Mouse (Mus musculus) T-helper 17 cell (primary cell): ENCODE measurements around the gene Col4a4.

Source experiments
- in situ Hi-C, 2 experiments: fragments of 300-600 bp; cut with MboI, MseI; formaldehyde crosslinking; loops; 1 replicate in 1 of 2; 2 replicates in 1 of 2; pipeline ENCODE4 v1.15.1; 2025; ENCODE audit warnings: high pct_unique_total_duplicates in 2 of 2

The Col4a4 gene

DNA sequence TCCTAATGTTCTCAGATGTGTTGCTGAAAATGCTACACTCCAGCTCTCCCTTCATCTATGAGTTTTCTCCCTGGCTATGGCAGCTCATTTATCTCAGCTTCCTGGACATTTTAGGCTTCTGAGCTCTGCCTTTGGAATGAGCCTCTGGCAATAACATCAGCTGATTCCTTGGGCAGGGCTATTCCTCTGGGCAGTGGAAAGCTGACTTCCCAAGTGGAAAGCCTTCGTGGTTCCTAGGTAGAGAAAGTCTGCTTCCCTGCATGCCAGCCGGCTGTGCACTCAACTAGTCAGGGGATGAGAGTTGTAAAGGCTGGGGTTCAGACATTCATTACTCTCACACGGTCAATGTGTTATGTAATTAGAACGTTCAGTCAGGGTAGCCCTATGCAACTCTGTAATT, 8.3 kb downstream of the Col4a4 start:
- in situ Hi-C loops = no loop called here

DNA sequence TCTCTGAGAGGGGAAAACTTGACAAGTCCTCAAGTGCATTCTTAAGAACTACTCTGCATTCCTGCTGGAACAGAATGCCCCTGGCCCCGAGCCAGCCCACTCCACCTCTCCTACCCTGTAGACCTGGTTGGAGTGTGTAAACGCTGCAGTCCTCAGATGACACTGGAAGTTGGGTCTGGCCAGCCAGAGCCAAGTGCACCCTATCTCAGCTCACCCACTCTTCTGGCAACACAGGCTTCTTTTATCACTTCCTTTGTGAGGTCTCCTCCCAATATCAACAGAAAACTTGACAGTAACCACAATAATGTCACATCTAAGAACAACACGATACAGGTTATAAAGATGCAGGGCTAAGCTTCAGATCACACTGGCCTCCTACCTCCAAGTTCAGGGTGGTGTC, 8.7 kb downstream of the Col4a4 start:
- in situ Hi-C loops = no loop called here

DNA sequence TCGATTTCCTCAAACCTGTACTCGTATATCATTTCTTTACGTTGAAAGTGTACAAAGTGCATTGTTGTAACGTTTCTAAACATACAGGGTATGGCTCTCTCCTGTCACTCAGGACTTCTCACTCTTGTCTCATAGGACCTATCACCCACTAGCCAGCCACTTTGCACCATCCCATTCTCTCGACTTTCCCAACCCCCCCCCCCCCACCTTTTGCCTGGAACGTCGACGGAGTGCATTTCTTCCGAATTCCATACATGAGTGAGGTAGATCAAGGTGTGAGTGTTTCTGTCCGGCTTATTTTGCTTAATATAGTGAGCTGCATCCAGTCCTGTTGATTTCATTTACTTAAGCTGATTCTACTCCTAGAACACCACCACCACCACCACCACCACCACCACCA, 9.3 kb downstream of the Col4a4 start:
- in situ Hi-C loops = no loop called here

DNA sequence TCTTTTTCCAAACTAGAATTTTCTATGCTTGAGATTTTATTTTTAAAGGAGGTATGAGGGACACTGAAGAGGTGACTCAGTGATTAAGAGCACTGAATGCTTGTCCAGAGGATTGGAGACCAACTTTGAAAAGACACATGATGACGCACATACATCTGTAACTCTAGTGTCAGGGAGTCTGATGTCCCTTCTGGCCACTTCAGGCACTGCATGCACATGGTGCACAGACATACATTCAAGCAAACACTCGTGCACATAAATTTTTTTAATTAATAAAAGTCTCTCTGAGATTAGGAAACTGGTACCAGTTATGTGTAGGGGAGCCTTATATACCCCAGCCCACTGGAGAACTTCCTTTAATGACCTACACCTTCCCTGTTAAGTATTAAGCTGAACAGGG, 10.5 kb downstream of the Col4a4 start:
- in situ Hi-C loops = no loop called here

DNA sequence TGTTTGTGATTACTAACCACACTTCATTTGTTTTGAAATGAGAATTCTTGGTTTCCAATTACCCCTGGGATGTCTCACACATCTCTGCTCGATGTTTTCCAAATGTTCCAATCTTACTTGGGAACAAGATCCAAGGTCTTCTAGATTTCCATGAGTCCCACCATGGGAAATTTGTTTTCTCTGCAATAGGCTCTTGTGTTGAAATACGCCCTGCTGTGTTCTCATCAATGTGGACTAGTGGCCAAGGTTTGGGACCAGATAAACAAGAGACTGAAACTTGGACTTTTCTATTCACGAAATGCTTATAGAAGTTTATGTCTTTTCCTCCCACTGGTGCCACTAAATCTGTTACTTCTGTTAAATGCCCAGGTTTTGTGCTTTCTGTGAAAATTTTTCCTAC, 11.0 kb downstream of the Col4a4 start:
- in situ Hi-C loops = no loop called here

DNA sequence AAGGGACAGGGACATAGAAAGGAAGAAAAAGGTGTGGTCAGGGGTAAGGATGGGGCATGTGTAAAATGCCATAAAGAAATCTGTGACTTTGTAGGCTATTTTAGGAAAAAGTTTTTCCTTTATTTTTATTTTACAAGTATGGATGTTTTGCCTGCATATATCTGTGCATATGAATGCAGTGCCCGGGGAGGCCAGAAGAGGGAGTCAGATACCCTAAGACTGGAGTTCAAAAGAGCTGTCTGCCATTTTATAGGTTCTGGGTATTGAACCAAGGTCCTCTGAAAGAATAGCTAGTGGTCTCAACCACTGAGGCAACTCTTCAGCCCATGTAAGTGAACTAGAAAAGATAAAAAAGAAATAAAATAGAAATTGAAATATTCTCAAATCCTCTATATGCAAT, 14.9 kb downstream of the Col4a4 start:
- in situ Hi-C loops = no loop called here

DNA sequence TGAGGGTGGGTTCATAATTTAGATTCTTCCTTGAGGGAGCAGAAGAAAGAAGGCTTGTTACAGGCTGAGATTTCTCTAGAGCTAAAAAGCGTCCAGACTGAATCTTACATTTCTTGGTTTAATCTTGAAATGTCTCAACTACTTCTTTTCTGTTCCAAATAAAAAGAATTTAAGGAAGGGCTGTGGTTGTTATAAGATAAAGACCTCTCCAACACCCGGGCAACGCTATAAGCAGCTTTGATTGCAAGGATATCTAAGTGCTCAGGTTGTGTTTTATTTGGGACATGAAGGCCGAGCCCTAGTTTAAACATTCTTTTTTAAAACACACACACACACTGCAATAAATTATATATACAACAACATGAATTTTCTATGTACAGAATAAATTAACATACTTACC, 17.2 kb downstream of the Col4a4 start:
- in situ Hi-C loops = no loop called here

DNA sequence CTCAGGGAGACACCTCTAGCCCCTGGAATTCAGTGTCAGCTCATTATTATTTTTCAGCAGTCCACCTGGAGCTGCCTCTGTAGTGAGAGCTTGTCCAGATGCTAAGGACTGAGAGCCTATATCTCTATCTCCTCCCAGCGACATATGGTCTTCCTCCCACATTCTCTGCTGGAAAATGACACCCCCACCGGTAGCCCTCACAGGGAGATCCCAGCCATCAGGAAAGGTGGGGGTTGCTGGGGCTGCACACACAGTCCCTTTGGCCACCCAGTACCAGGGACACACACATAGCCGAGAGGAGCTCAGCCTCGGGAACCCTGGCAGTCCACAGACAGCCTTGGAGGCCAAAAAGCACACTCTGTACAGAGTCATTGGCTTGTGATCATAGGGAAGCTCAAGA, 26.4 kb downstream of the Col4a4 start:
- in situ Hi-C loops = no loop called here

DNA sequence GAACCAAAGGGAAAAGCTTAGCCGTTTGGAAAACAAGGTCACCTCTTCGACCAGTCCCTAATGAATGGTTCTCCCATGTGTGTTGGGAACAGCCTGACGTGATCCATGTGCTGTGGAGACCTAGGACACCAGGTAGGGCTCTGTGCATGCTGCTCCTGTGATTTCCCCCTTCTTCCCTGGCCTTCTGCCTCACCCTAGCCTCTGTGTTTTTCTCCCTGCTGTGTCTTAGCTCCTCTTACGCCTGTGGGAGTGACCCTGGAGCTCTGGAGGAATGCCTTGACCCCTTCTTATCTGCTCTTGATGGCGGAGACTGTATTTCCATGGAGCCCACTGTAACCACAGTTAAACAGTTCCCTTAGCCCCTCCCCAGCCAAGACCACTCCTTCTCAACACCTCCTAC, 31.8 kb downstream of the Col4a4 start:
- in situ Hi-C loops = loop anchor here (5.0 to 10.0 kb wide), 3 partner anchors 87 to 220 kb away; partner anchors contain the start of gene Gm47791 (in 1 of the 2)

DNA sequence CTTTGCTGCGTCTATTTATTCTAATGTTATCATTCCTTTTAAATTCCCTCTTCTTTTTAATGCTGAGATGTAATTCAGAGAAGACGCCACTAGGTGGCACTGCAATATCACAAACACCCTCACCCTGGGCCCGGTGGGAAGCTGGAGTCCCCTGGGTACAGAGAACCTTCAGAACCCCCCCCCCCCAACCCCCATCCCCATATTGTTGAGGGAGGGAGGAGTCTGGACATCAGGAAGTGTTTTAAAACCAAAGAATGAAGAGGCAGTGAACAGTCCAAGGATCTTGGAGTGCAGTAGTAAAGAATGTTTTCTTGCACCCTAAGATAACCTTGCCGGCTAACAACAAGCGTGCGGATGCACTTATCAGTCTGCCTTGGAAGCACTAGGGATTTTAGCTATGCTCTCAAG, 32.2 kb downstream of the Col4a4 start:
- in situ Hi-C loops = loop anchor here in 1 of 2 experiments (10.0 kb wide), 1 partner anchor 220 kb away; the partner anchor contains the start of gene Gm47791

DNA sequence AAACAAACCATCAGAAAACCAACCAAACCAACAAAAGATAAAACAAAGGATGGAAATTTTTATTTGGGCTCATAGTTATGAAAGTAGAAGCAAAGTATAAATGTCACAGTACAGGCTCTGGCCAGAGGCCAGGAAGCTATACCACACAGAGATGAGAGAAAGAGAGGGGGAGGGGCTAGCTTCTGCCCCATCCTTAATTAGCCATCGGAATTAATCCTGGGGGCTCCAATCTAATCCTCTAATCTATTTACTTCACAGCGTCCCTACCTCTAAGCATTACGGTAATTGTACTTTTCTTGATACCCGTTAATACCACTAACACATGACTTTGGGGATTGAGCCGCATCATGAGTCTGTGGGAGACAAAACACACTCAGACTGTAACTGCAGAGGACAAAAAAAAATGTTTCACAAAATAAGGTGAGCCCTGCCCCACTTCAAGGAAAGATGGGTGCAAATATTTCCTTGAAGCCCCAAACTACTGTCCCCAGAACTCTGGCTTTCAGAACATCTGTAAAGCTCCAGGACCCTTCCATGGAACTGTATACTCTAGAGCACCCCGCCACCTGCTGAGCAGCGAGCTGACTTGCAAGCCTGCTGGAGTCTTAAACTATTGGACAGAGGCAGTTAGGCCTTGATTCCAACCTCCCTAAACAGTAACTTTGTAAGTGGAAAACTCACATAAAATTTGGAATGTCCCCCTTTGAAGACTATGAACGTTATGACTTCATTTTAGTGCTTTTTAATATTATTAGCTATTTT, 41.3 kb downstream of the Col4a4 start:
- in situ Hi-C loops = no loop called here

DNA sequence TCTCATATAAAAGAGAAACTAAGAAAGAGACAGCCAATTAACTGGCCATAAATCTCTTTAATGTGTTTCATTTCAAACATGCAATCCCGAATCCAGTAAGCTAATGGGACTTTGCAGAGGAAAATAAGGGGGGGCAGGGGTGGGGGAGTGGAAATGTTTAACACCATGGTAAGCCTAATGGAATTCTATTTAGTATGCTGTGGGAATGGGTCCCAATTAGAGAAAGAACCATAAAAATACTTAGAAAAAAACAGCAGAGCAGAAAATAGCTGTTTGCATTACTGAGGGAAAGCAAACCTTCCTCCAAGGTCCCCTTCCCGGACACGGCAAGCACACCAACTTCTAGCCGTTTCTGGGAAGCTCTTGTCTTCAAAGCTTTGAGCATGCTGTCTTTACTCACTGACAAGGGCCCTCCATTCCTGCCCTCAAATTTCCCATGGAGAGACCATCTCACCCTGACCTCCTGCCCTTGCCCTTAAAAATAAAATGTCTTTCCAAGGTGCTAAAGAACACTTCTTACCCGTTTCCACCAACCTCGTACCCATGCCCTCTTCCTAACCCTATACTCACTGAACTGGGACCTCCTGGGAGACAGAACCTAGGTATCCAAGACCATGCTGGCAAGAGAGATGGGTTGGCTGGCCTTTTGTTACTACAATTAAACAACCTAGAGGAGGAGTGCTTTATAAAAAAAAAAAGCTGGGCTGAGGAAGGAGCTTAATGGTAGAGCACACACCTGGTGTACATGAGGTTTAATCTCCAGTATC, 42.0 kb downstream of the Col4a4 start:
- in situ Hi-C loops = no loop called here

DNA sequence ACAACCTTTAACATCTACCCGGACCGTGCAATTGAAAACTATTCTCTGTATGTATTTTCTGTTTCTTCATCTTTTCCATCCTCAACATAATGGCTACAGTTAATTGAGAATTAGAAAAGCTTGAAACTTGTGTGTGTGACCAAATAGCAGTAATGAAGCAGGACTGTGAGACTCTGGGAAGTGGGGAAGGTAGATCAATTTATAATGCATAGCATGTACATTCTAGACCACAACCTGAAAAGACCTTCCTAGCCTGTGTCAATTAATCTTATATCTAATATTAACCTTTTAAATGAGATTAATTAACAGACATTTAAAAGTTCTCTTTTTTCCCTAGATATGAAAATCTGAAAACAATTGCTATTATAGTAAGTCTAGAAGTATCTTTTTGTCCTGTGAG, 42.7 kb downstream of the Col4a4 start:
- in situ Hi-C loops = no loop called here

DNA sequence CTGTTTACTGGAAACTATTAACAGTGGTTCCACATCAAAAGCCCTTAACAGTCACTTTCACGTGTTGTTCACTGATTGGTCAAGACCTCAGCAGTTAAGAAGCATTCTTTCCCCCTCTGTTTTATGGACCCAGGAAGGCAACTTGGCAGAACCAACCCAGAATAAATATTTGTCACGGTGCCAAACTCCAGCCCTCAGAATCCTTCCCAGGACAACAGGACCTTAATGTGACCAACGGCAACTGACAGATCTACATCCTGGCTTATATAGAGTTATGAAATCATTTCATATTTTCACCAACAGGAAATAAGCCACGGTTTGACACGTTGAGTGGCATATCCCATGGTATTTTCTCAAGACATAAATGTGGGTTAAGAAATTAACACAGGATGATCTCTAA, 46.6 kb downstream of the Col4a4 start:
- in situ Hi-C loops = no loop called here

DNA sequence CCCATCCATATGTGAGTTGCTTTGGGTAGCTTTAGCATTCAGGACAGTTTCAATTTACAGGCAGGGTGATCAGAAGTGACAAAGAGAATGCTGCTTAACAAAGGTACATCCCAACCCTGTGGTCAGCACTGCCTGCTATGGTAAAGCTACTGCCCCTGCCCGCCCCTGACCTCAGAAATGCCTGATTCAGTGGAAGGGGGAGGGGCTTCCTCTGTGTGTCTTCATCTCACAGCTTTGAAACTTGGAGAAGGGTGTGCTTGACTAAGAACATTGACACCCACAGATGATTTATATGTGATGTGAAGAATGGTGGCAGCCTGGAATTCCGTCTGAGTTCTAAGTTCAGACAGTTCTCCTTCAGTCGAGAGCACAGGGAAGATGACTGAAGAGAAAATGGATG, 48.8 kb downstream of the Col4a4 start:
- in situ Hi-C loops = no loop called here

DNA sequence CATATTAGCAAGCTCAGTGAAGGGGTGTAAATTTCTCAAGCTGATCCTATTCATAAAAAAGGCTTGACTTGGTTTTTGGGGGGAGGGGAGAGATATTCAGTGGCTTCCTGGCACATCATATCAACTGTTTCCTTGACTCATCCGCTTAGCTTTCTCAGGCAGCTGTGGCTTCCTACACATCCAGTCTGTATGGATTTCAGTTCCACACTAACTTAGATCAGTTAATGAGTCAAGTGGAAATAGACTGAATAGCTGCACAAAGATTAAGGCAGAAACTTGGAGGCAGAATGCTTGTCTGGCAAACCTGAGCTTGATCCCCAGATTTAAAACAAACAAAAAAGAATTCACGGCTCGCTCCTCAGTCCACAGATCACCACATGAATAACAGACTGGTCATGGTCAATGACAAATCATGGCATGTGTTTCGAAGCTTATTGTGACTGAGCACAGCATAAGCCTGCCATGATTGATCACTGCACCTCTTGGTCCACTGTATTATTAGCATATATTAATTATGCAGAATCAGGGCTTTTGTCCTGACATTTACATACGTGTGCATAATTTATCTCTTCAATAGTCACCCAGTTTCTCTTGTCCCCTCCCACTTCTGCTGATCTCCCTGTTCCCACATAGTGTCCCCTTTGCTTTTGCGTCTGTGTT, 50.0 kb downstream of the Col4a4 start:
- in situ Hi-C loops = no loop called here

DNA sequence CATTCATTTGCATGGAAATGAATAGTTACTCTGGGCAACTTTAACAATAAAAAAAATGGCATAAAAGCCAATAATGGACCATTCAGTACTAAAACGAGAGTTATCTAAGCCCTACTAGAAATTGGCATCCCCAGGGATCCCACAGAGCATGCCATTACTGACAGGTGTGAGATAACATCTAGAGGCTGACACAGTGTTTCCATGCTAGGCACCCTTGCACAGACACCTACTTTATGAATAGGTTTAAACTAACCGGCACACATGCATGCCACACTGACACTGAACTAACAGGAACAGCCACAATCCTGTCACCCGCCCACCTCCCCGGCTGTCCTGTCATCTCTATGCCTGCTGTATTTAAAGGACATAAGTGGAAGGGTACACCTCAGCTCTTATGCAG, 58.7 kb downstream of the Col4a4 start:
- in situ Hi-C loops = no loop called here

DNA sequence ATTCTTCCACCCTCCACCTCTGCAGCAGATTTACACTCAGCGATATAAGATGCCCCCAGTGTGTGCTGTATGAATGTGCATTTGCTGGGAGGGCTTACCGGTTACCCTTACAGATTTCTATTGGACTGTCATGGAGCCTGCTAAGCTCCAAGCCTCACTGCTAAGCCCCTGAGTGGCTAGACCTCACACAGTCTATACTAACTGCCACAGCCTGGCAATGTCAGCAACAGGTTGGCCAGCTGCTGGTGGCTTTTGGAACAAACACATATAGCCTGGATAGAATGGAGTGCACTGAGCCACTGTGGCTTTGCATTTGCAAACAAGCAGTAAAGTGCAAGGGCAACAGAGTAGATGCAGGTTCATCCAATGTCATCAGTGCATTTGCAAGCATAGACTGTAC, 94.7 kb downstream of the Col4a4 start:
- in situ Hi-C loops = loop anchor here in 1 of 2 experiments (5.0 kb wide), 1 partner anchor 760 kb away; no protein-coding TSS in a partner anchor

DNA sequence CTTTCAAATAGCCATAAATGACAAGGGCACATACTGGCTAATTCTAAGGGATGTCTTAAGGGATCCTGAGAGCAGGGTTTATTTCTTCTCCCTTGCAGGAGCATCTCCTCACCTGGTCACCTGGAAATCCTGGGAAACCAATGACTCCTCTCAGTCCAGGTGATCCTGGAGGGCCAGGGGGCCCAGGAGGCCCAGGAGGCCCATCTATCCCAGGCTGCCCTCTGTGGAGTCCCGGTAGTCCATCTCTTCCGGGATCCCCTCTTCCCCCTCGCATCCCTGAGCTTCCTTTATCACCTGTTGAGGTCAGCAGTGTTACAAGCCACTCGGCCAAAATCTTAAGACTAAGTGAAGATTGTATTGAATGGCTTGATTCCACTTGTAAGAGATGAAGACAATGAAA, 100.3 kb downstream of the Col4a4 start:
- in situ Hi-C loops = loop anchor here in 1 of 2 experiments (10.0 kb wide), 1 partner anchor 752 kb away; no protein-coding TSS in a partner anchor

DNA sequence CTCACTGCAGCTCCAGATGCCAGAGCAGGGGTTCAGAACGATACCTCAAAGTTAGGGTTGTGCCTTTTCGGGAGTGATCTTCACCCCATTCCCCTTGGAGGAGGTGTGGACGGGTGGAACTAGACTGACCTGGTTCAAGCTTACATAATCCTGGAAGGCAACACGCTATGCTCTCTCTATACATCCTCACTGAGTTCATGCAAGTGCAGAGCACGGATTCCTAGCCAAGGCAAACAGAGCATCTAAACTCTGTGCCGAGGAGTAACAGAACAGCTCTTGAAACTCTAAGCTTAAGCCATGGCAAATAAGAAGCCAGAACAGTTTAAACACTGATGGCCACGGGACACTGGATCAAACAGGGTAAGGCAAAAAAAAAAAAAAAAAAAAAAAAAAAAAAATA, 104.3 kb downstream of the Col4a4 start:
- in situ Hi-C loops = loop anchor here in 1 of 2 experiments (10.0 kb wide), 1 partner anchor 748 kb away; no protein-coding TSS in a partner anchor

DNA sequence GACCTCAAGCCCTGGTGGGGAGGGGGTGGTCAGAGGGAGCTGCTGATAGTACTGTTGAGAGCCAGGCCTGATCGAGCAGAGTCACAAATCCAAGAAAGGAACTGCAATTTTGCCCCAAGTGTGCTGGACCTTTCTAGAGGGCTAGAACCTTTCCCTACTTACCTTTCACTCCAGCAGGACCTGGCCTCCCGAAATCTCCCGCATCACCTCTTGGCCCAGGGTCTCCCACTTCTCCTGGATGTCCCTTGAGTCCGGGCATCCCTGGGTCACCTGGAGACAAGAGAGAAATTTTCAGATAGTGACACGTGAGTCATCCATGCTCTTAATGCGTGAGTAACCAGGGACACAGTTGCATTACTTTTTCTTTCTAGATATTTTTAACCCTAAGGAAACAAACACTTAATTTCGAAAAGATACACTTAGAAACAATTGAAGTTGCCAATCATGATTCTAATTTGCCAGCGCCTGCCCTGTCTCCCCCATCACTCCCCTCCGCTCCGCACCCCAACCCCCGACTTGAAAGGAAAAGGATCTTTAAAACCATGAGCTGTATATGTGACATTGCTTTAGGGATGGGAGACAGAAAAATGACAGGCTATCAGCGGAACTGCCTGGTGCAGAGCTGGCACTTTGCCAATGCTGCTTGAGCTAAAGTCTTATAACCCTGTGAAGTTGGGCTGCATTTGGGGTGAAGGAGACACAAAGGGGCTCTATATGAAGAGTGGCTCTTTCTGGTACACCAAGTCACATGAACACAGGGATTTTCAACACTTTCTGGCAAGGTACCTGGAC, 106.8 kb downstream of the Col4a4 start:
- in situ Hi-C loops = loop anchor here in 1 of 2 experiments (10.0 kb wide), 2 partner anchors 375 to 745 kb away; no protein-coding TSS in a partner anchor
